Mouse (Mus musculus): ENCODE results near the gene Chfr. TPM values are rescaled to one million over a fixed set of nuclear protein-coding genes. Genes with fewer than 3 reads are reported as not detected.

The Chfr gene
- polyA plus RNA-seq, 2 experiments, result 33.8 to 51.7 TPM

DNA sequence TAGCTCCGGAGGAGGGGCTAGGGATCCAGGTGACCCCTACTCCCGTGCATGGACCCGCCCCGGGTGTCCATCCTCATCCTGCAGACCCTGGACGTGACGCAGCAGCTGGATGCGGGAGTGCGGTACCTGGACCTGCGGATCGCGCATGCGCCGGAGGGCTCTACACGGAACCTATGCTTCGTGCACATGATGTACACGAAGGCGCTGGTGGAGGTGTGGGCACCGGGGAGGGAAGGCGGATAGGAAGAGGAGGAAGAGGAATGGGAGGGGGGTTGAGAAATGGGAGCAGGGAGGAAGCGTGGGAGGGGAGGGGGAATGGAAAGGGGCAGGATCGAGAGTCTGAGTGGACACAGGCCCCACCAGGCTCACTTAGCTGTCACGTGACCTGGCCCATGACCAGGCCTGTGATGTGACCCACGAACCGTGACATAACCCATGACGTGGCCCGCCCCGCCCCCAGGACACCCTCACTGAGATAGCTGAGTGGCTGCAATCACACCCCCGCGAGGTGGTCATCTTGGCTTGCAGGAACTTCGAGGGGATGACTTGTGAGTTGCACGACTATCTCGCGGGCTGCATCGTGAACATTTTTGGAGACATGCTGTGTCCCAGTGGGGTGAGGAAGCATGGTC lies 33.8 kb upstream of the Chfr start:
- H3K4me2 ChIP-seq (replicated peaks; ENCODE audit: low read depth, low read length, severe bottlenecking), result peak overlapping the region; percentile 76
- peaks cover 40% of the 10 kb centered on the region for H3K36me3 ChIP-seq (ENCODE audit: control insufficient read depth, insufficient read depth, low read length)
- ATAC-seq (ENCODE audit: low FRiP score, low read depth) (no peak), DNase-seq (ENCODE audit: low spot score) (no peak)
- peak overlapping the region; percentile 38 for H3K4me3 ChIP-seq (replicated peaks; ENCODE audit: low read length)
- H3K27me3 ChIP-seq (ENCODE audit: control insufficient read depth, insufficient read depth, low read length), result no peaks in the 10 kb centered on the region
- H3K4me1 ChIP-seq (ENCODE audit: control insufficient read depth, insufficient read depth, low read length), result peaks cover 19% of the 10 kb centered on the region
- TF ChIP-seq POLR2A (IDR thresholded peaks at IDR 0.05; ENCODE audit: borderline replicate concordance, extremely low read depth, insufficient read depth, insufficient read length), result no peak
- no peak overlapping the region for H3K27ac ChIP-seq (replicated peaks; ENCODE audit: low read depth, low read length)
- H3K9me3 ChIP-seq (ENCODE audit: control insufficient read depth, low read length), result no peaks in the 10 kb centered on the region
- peak overlapping the region; percentile 31; the same call in 1 of the 2 replicates for H3K9ac ChIP-seq (ENCODE audit: low read depth, low read length, severe bottlenecking)
- 17% methylated on average over 34 of the region's 34 CpGs for WGBS

- peaks cover 40% of the 10 kb centered on the region for H3K36me3 ChIP-seq (ENCODE audit: control insufficient read depth, insufficient read depth, low read length)
- no peak for TF ChIP-seq POLR2A (IDR thresholded peaks at IDR 0.05; ENCODE audit: borderline replicate concordance, extremely low read depth, insufficient read depth, insufficient read length)
- DNase-seq (ENCODE audit: low spot score), result no peak
- H3K9me3 ChIP-seq (ENCODE audit: control insufficient read depth, low read length), result no peaks in the 10 kb centered on the region
- WGBS, result 91% methylated on average over 13 of the region's 13 CpGs
- no peak overlapping the region for H3K9ac ChIP-seq (ENCODE audit: low read depth, low read length, severe bottlenecking)
- no peaks in the 10 kb centered on the region for H3K27me3 ChIP-seq (ENCODE audit: control insufficient read depth, insufficient read depth, low read length)
- no peak overlapping the region for H3K4me3 ChIP-seq (replicated peaks; ENCODE audit: low read length)
- no peak overlapping the region for H3K4me2 ChIP-seq (replicated peaks; ENCODE audit: low read depth, low read length, severe bottlenecking)
- H3K4me1 ChIP-seq (ENCODE audit: control insufficient read depth, insufficient read depth, low read length), result peaks cover 22% of the 10 kb centered on the region
- no peak overlapping the region for H3K27ac ChIP-seq (replicated peaks; ENCODE audit: low read depth, low read length)
- no peak for ATAC-seq (ENCODE audit: low FRiP score, low read depth)
Observed at GRCm38 (mm10) chr5:110102429-110102828, 33.2 kb upstream of the Chfr start.

- H3K9ac ChIP-seq (ENCODE audit: low read depth, low read length, severe bottlenecking), result no peak overlapping the region
- no peak overlapping the region for H3K4me2 ChIP-seq (replicated peaks; ENCODE audit: low read depth, low read length, severe bottlenecking)
- no peak for TF ChIP-seq POLR2A (IDR thresholded peaks at IDR 0.05; ENCODE audit: borderline replicate concordance, extremely low read depth, insufficient read depth, insufficient read length)
- WGBS, result 95% methylated on average over 19 of the region's 19 CpGs
- peaks cover 40% of the 10 kb centered on the region for H3K36me3 ChIP-seq (ENCODE audit: control insufficient read depth, insufficient read depth, low read length)
- H3K4me3 ChIP-seq (replicated peaks; ENCODE audit: low read length), result no peak overlapping the region
- no peak for DNase-seq (ENCODE audit: low spot score)
- H3K9me3 ChIP-seq (ENCODE audit: control insufficient read depth, low read length), result no peaks in the 10 kb centered on the region
- H3K27me3 ChIP-seq (ENCODE audit: control insufficient read depth, insufficient read depth, low read length), result no peaks in the 10 kb centered on the region
- no peak overlapping the region for H3K27ac ChIP-seq (replicated peaks; ENCODE audit: low read depth, low read length)
- H3K4me1 ChIP-seq (ENCODE audit: control insufficient read depth, insufficient read depth, low read length), result peaks cover 22% of the 10 kb centered on the region
- ATAC-seq (ENCODE audit: low FRiP score, low read depth), result no peak
Observed at GRCm38 (mm10) chr5:110102853-110103625, 32.6 kb upstream of the Chfr start.

GRCm38 (mm10) chr5:110103901-110104615 lies 31.6 kb upstream of the Chfr start:
- no peaks in the 10 kb centered on the region for H3K27me3 ChIP-seq (ENCODE audit: control insufficient read depth, insufficient read depth, low read length)
- ATAC-seq (ENCODE audit: low FRiP score, low read depth), result no peak
- peaks cover 22% of the 10 kb centered on the region for H3K4me1 ChIP-seq (ENCODE audit: control insufficient read depth, insufficient read depth, low read length)
- no peak overlapping the region for H3K4me3 ChIP-seq (replicated peaks; ENCODE audit: low read length)
- no peak overlapping the region for H3K4me2 ChIP-seq (replicated peaks; ENCODE audit: low read depth, low read length, severe bottlenecking)
- H3K27ac ChIP-seq (replicated peaks; ENCODE audit: low read depth, low read length), result no peak overlapping the region
- H3K36me3 ChIP-seq (ENCODE audit: control insufficient read depth, insufficient read depth, low read length), result peaks cover 40% of the 10 kb centered on the region
- TF ChIP-seq POLR2A (IDR thresholded peaks at IDR 0.05; ENCODE audit: borderline replicate concordance, extremely low read depth, insufficient read depth, insufficient read length), result no peak
- 97% methylated on average over 27 of the region's 27 CpGs for WGBS
- H3K9me3 ChIP-seq (ENCODE audit: control insufficient read depth, low read length), result no peaks in the 10 kb centered on the region
- no peak for DNase-seq (ENCODE audit: low spot score)
- H3K9ac ChIP-seq (ENCODE audit: low read depth, low read length, severe bottlenecking), result no peak overlapping the region

DNA sequence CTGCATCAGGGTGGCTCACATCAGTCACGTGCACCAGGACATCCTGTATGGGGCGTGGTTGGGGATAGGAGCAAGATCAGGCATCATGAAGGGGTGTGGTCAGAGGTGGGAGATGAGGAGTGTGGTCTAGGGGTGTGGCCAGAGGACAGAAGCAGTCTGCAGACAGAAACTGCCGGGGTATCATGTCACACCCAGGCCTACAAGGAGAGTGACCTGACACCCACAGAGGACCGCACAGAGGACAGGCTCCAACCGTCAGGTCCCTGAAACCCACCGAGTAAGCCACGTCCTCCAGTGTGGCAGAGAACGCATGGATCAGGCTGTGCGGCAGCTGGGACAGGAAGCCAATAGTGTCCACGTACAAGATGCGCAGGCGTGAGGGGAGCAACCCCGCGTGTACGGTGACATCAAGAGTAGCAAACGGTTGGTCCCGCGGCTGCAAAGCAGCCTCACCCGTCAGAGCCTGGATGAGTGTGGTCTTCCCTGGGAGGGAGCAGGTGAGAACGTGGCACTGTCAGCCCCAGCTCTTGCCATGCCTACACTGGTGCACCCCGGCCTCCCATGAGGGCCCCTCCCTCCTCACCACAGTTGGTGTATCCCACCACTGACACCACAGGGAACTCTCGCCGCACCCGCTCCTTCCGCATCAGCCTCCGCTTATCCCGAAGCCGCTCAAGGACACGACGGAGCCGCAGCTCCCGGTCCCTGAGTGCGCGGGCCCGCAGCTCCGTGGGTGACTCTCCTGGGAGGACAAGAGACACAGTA lies 30.8 kb upstream of the Chfr start:
- TF ChIP-seq POLR2A (IDR thresholded peaks at IDR 0.05; ENCODE audit: borderline replicate concordance, extremely low read depth, insufficient read depth, insufficient read length), result no peak
- Histone ChIP-seq H3K27me3 (ENCODE audit: control insufficient read depth, insufficient read depth, low read length) (no peaks in the 10 kb centered on the region), H3K9ac (ENCODE audit: low read depth, low read length, severe bottlenecking) (no peak overlapping the region), H3K27ac (replicated peaks; ENCODE audit: low read depth, low read length) (no peak overlapping the region), H3K36me3 (ENCODE audit: control insufficient read depth, insufficient read depth, low read length) (peaks cover 40% of the 10 kb centered on the region), H3K4me1 (ENCODE audit: control insufficient read depth, insufficient read depth, low read length) (peaks cover 22% of the 10 kb centered on the region), H3K4me3 (replicated peaks; ENCODE audit: low read length) (no peak overlapping the region), H3K4me2 (replicated peaks; ENCODE audit: low read depth, low read length, severe bottlenecking) (no peak overlapping the region), H3K9me3 (ENCODE audit: control insufficient read depth, low read length) (no peaks in the 10 kb centered on the region)
- 94% methylated on average over 36 of the region's 36 CpGs for WGBS
- no peak for DNase-seq (ENCODE audit: low spot score)
- ATAC-seq (ENCODE audit: low FRiP score, low read depth), result no peak
